Mouse (Mus musculus) liver, postnatal 0 days (tissue): ENCODE results near the gene Kctd19. TPM values are rescaled to one million over a fixed set of nuclear protein-coding genes. Genes with fewer than 3 reads are reported as not detected.

Source experiments
- ATAC-seq: fragments of 200-750 bp; cut with Nextera tagmentation; 2 replicates; pipeline ENCODE4 v1.8.0; 2017; ENCODE audit warnings: mild to moderate bottlenecking, moderate library complexity
- DNase-seq: peaks from one replicate; pipeline ENCODE4 v3.0.0-alpha.2; 2016
- H3K27ac ChIP-seq: fragments of 300-500 bp; sonication (generic); 2 replicates; pipeline ENCODE4 v1.5.1; 2014; ENCODE audit warnings: antibody characterized with exemption, moderate library complexity, mild to moderate bottlenecking, low read depth
- H3K27me3 ChIP-seq: fragments of 300-500 bp; sonication (generic); 2 replicates; pipeline ENCODE4 v1.6.1; 2014; ENCODE audit warnings: low read length, control low read depth, mixed read lengths; ENCODE audit not compliant: insufficient read depth
- H3K36me3 ChIP-seq: fragments of 300-500 bp; sonication (generic); replicated peaks from 2 replicates; pipeline ENCODE4 v1.6.1; 2014; ENCODE audit warnings: mild to moderate bottlenecking, control low read depth, low read length, moderate library complexity, mixed read lengths; ENCODE audit not compliant: insufficient read depth
- H3K4me1 ChIP-seq: fragments of 300-500 bp; sonication (generic); 2 replicates; pipeline ENCODE4 v1.6.1; 2014; ENCODE audit warnings: antibody characterized with exemption, mild to moderate bottlenecking, control low read depth; ENCODE audit not compliant: insufficient read depth
- H3K4me2 ChIP-seq: fragments of 300-500 bp; sonication (generic); 2 replicates; pipeline ENCODE4 v1.6.1; 2014; ENCODE audit warnings: low read depth, mild to moderate bottlenecking, low read length, moderate library complexity, mixed read lengths
- H3K4me3 ChIP-seq: fragments of 300-500 bp; sonication (generic); 2 replicates; pipeline ENCODE4 v1.5.1; 2014; ENCODE audit warnings: low read depth, low read length
- H3K9ac ChIP-seq: fragments of 300-500 bp; sonication (generic); replicated peaks from 2 replicates; pipeline ENCODE4 v1.6.1; 2014; ENCODE audit warnings: mild to moderate bottlenecking, moderate library complexity
- H3K9me3 ChIP-seq: fragments of 300-500 bp; sonication (generic); 2 replicates; pipeline ENCODE4 v1.6.1; 2016; ENCODE audit warnings: mild to moderate bottlenecking, control low read depth, low read length, mixed read lengths
- CTCF ChIP-seq: sonication (generic); IDR thresholded peaks from 2 replicates; pipeline ENCODE4 v1.5.1; 2016; ENCODE audit warnings: antibody characterized with exemption, low read depth
- EP300 ChIP-seq: IDR thresholded peaks from 2 replicates; pipeline ENCODE4 v1.6.1; 2016; ENCODE audit warnings: antibody characterized with exemption, low read depth, mild to moderate bottlenecking
- WGBS: fragments of 180-500 bp; shearing (Covaris S2); extraction: QIAGEN DNeasy Blood & Tissue Kit; methylation state at CpG from one replicate; pipeline ENCODE4 v1.1.7; 2014; ENCODE audit not compliant: insufficient replicate concordance; 5-methylcytosine and 5-hydroxymethylcytosine counted together
- polyA plus RNA-seq: library from polyadenylated mRNA; unstranded; fragments of >200 nt; fragmentation: Nextera tagmentation; extraction: Ambion mirVana; gene quantifications from 2 replicates; pipeline ENCODE4 v1.2.1, GENCODE M21; 2015

Kctd19 gene
- polyA plus RNA-seq, 1 experiment from 2014 or later: not detected

DNA sequence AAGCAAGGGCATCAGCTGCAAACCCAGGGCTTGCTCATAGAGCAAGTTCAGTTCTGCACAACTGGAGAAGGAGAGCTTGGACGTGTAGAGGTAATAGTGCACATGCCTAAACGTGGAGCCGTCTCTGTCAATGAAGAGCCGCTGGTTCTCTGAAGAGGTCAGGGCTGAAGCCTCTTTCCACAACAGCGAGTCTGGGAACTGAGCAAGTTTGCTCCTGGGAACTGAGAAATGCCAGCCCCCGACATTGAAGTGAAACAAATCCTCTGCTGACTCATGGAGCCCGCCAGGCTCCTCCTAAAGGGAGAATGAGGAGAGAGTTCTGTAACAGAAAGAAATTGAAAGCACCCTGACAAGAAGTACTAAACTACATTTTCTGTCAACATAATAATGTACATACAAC, 5.0 kb downstream of the Kctd19 start:
- no peak for ATAC-seq
- H3K27me3 ChIP-seq: peaks cover 10% of the 10 kb centered on the region
- H3K4me1 ChIP-seq: peaks cover under 1% of the 10 kb centered on the region
- H3K9me3 ChIP-seq: no peaks in the 10 kb centered on the region
- DNase-seq: no peak
- no peak overlapping the region for H3K27ac ChIP-seq
- H3K4me2 ChIP-seq: no peak overlapping the region
- TF ChIP-seq CTCF (no peak), EP300 (no peak)
- no peaks in the 10 kb centered on the region for H3K36me3 ChIP-seq
- H3K4me3 ChIP-seq: no peak overlapping the region
- 60% methylated on average over 7 of the region's 7 CpGs for WGBS
- no peak overlapping the region for H3K9ac ChIP-seq

GRCm38 (mm10) chr8:105406416-105406815, 6.9 kb downstream of the Kctd19 start:
- H3K27ac ChIP-seq: no peak overlapping the region
- H3K36me3 ChIP-seq: no peaks in the 10 kb centered on the region
- H3K4me1 ChIP-seq: no peaks in the 10 kb centered on the region
- no peak overlapping the region for H3K9ac ChIP-seq
- TF ChIP-seq CTCF: no peak
- TF ChIP-seq EP300: no peak
- no peak overlapping the region for H3K4me2 ChIP-seq
- WGBS: 64% methylated on average over 10 of the region's 10 CpGs
- DNase-seq (no peak), ATAC-seq (no peak)
- H3K9me3 ChIP-seq: no peaks in the 10 kb centered on the region
- no peak overlapping the region for H3K4me3 ChIP-seq
- no peaks in the 10 kb centered on the region for H3K27me3 ChIP-seq

- Histone ChIP-seq H3K36me3 (no peaks in the 10 kb centered on the region), H3K4me2 (no peak overlapping the region), H3K9ac (no peak overlapping the region), H3K27ac (no peak overlapping the region), H3K4me1 (no peaks in the 10 kb centered on the region), H3K27me3 (no peaks in the 10 kb centered on the region), H3K4me3 (no peak overlapping the region), H3K9me3 (no peaks in the 10 kb centered on the region)
- WGBS: 74% methylated on average over 1 of the region's 1 CpGs
- TF ChIP-seq CTCF: no peak
- TF ChIP-seq EP300: no peak
- DNase-seq (no peak), ATAC-seq (no peak)
Observed at GRCm38 (mm10) chr8:105404496-105404895, 8.8 kb downstream of the Kctd19 start.

DNA sequence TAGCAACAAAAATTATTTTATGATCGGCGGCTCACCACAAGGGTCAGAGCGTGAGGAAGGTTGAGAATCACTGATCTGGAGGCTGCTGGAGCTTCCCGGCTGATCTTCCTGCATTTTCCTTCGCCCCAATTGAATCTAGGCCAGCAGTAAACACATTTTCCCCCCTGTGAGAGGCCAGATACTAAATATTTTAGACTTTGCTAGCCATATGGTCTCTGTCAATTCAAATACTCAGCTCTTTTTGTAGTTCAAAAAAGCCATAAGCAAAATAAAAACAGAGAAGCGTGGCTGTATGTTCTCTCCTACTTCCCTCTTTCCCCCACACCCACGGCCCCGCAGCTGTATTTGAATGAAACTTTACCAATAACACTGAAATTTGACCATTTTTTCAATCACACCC, 9.8 kb downstream of the Kctd19 start:
- TF ChIP-seq CTCF: no peak
- no peak for TF ChIP-seq EP300
- Histone ChIP-seq H3K4me1 (no peaks in the 10 kb centered on the region), H3K4me3 (no peak overlapping the region), H3K27ac (no peak overlapping the region), H3K9ac (no peak overlapping the region), H3K27me3 (no peaks in the 10 kb centered on the region), H3K9me3 (no peaks in the 10 kb centered on the region), H3K36me3 (no peaks in the 10 kb centered on the region), H3K4me2 (no peak overlapping the region)
- WGBS: 78% methylated on average over 8 of the region's 8 CpGs
- DNase-seq (no peak), ATAC-seq (no peak)

DNA sequence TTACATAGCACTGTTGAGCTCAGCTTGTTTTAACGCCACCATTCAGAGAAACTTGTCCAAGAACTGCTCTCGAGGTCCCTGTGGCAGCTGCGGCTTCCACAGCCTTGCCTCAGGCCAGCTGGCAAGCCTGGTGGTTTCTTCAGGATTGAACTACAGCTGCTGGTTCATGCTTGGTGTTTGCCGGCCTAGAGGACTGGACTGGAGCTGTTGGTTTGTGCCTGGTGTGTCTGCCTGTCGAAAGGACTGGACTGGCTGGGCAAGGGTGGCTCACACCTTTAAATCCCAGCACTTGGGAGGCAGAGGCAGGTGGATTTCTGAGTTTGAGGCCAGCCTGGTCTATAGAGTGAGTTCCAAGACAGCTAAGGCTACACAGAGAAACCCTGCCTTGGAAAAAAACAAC, 13.3 kb downstream of the Kctd19 start:
- no peak overlapping the region for H3K4me2 ChIP-seq
- no peak overlapping the region for H3K4me3 ChIP-seq
- no peaks in the 10 kb centered on the region for H3K4me1 ChIP-seq
- TF ChIP-seq EP300 (no peak), CTCF (no peak)
- H3K27ac ChIP-seq: no peak overlapping the region
- H3K9ac ChIP-seq: no peak overlapping the region
- no peaks in the 10 kb centered on the region for H3K36me3 ChIP-seq
- WGBS: 78% methylated on average over 5 of the region's 5 CpGs
- H3K9me3 ChIP-seq: no peaks in the 10 kb centered on the region
- H3K27me3 ChIP-seq: no peaks in the 10 kb centered on the region
- no peak for ATAC-seq
- no peak for DNase-seq

GRCm38 (mm10) chr8:105397747-105398146, 15.6 kb downstream of the Kctd19 start:
- TF ChIP-seq CTCF: peak; percentile 67
- no peak for TF ChIP-seq EP300
- Histone ChIP-seq H3K4me1 (no peaks in the 10 kb centered on the region), H3K4me2 (no peak overlapping the region), H3K27ac (no peak overlapping the region), H3K4me3 (no peak overlapping the region), H3K9me3 (no peaks in the 10 kb centered on the region), H3K27me3 (no peaks in the 10 kb centered on the region), H3K36me3 (no peaks in the 10 kb centered on the region), H3K9ac (no peak overlapping the region)
- DNase-seq (no peak), ATAC-seq (no peak)
- 28% methylated on average over 3 of the region's 3 CpGs for WGBS

DNA sequence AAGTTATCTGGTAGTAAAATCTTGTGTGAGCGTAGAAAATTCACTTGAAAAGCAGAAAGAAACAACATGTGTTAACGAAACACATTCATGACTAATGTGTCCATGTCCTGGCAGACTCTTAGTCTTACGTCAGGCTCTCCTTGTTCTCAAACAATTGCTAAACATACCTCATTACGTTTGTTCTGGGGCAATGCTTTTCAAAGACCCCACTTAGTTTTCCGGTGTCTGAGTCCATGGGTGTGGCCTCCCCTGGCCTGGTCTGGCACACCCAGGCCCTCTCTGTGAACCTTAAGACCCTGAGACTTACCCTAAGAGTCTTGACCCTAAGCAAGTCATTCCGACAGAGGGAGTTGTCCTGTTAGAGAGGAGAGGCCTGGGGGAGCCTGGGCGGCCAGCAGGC, 19.4 kb downstream of the Kctd19 start:
- DNase-seq (no peak), ATAC-seq (no peak)
- Histone ChIP-seq H3K9ac (no peak overlapping the region), H3K27ac (no peak overlapping the region), H3K4me2 (no peak overlapping the region), H3K36me3 (no peaks in the 10 kb centered on the region), H3K27me3 (no peaks in the 10 kb centered on the region), H3K4me1 (no peaks in the 10 kb centered on the region), H3K9me3 (no peaks in the 10 kb centered on the region), H3K4me3 (no peak overlapping the region)
- WGBS: 67% methylated on average over 7 of the region's 7 CpGs
- TF ChIP-seq CTCF (no peak), EP300 (no peak)
